Mouse (Mus musculus): ENCODE measurements around the gene Slc30a1. TPM values are rescaled to one million over a fixed set of nuclear protein-coding genes. Genes with fewer than 3 reads are reported as not detected.

Gene Slc30a1
- total RNA-seq, 2 experiments from 2014 or later = 15.9 to 19.1 TPM

GRCm38 (mm10) chr1:191894386-191894785 lies 12.2 kb upstream of the Slc30a1 start:
- peak in 1 of 2 experiments; percentile 42 for DNase-seq (ENCODE audit: low spot score in 2 of 2)

GRCm38 (mm10) chr1:191894857-191895256 lies 11.7 kb upstream of the Slc30a1 start:
- DNase-seq (ENCODE audit: low spot score in 2 of 2) = no peak

GRCm38 (mm10) chr1:191896806-191897552 lies 9.6 kb upstream of the Slc30a1 start:
- no peak for DNase-seq (ENCODE audit: low spot score in 2 of 2)

GRCm38 (mm10) chr1:191905637-191906533 lies 682 bp upstream of the Slc30a1 start:
- peak in 1 of 2 experiments; percentile 69 for DNase-seq (ENCODE audit: low spot score in 2 of 2)

- DNase-seq (ENCODE audit: low spot score in 2 of 2) = peak; percentile 86 to 90
Measured at GRCm38 (mm10) chr1:191907431-191907810, 854 bp downstream of the Slc30a1 start.

- DNase-seq (ENCODE audit: low spot score in 2 of 2) = no peak
Measured at GRCm38 (mm10) chr1:191908906-191909305, 2.3 kb downstream of the Slc30a1 start.

- no peak for DNase-seq (ENCODE audit: low spot score in 2 of 2)
Measured at GRCm38 (mm10) chr1:191909316-191909715, 2.7 kb downstream of the Slc30a1 start.

- DNase-seq (ENCODE audit: low spot score in 2 of 2) = no peak
Measured at GRCm38 (mm10) chr1:191910646-191911045, 4.1 kb downstream of the Slc30a1 start.

GRCm38 (mm10) chr1:191911067-191911668 lies 4.6 kb downstream of the Slc30a1 start:
- DNase-seq (ENCODE audit: low spot score in 2 of 2) = no peak

- DNase-seq (ENCODE audit: low spot score in 2 of 2) = no peak
Measured at GRCm38 (mm10) chr1:191914647-191915046, 8.1 kb downstream of the Slc30a1 start.

- DNase-seq (ENCODE audit: low spot score in 2 of 2) = no peak
Measured at GRCm38 (mm10) chr1:191915586-191915985, 9.0 kb downstream of the Slc30a1 start.

- peak in 1 of 2 experiments; percentile 7 for DNase-seq (ENCODE audit: low spot score in 2 of 2)
Measured at GRCm38 (mm10) chr1:191916876-191917275, 10.3 kb downstream of the Slc30a1 start.

GRCm38 (mm10) chr1:191919336-191919735 lies 12.8 kb downstream of the Slc30a1 start:
- no peak for DNase-seq (ENCODE audit: low spot score in 2 of 2)

- DNase-seq (ENCODE audit: low spot score in 2 of 2) = peak in 1 of 2 experiments; percentile 4
Measured at GRCm38 (mm10) chr1:191921701-191922100, 15.1 kb downstream of the Slc30a1 start.

- peak in 1 of 2 experiments; percentile 15 for DNase-seq (ENCODE audit: low spot score in 2 of 2)
Measured at GRCm38 (mm10) chr1:191925496-191925895, 18.9 kb downstream of the Slc30a1 start.

- peak in 1 of 2 experiments; percentile 9 for DNase-seq (ENCODE audit: low spot score in 2 of 2)
Measured at GRCm38 (mm10) chr1:191926681-191927080, 20.1 kb downstream of the Slc30a1 start.

GRCm38 (mm10) chr1:191928345-191928744 lies 21.8 kb downstream of the Slc30a1 start:
- peak in 1 of 2 experiments; percentile 6 for DNase-seq (ENCODE audit: low spot score in 2 of 2)

GRCm38 (mm10) chr1:191929065-191929464 lies 22.5 kb downstream of the Slc30a1 start:
- no peak for DNase-seq (ENCODE audit: low spot score in 2 of 2)

GRCm38 (mm10) chr1:191929897-191930524 lies 23.4 kb downstream of the Slc30a1 start:
- no peak for DNase-seq (ENCODE audit: low spot score in 2 of 2)

- no peak for DNase-seq (ENCODE audit: low spot score in 2 of 2)
Measured at GRCm38 (mm10) chr1:191930525-191931105, 24.0 kb downstream of the Slc30a1 start.

Data from adrenal gland, adult 18-20 months (tissue).